Mouse (Mus musculus) lung, postnatal 0 days (tissue): Measurements from ENCODE around the gene Zfpl1. TPM values are rescaled to one million over a fixed set of nuclear protein-coding genes. Genes with fewer than 3 reads are reported as not detected.
A peak's percentile ranks its signal among the peaks of the same experiment; 100 is the strongest.

Experiments
- ATAC-seq: fragments of 200-750 bp; cut with Nextera tagmentation; 2 replicates; pipeline ENCODE4 v1.8.0; 2017; ENCODE audit warnings: moderate library complexity
- DNase-seq: peaks from one replicate; pipeline ENCODE4 v3.0.0-alpha.2; 2016; ENCODE audit warnings: low spot score
- H3K27ac ChIP-seq: fragments of 300-500 bp; sonication (generic); 2 replicates; pipeline ENCODE4 v1.5.1; 2014; ENCODE audit warnings: antibody characterized with exemption, mild to moderate bottlenecking, low read length, mixed read lengths
- H3K27me3 ChIP-seq: fragments of 300-500 bp; sonication (generic); replicated peaks from 2 replicates; pipeline ENCODE4 v1.6.1; 2014; ENCODE audit warnings: low read length, mixed read lengths; ENCODE audit not compliant: insufficient read depth
- H3K36me3 ChIP-seq: fragments of 300-500 bp; sonication (generic); 2 replicates; pipeline ENCODE4 v1.6.1; 2014; ENCODE audit warnings: low read length, mixed read lengths; ENCODE audit not compliant: insufficient read depth
- H3K4me1 ChIP-seq: fragments of 300-500 bp; sonication (generic); 2 replicates; pipeline ENCODE4 v1.6.1; 2014; ENCODE audit warnings: antibody characterized with exemption, low read depth, low read length, mixed read lengths; ENCODE audit not compliant: insufficient read depth
- H3K4me2 ChIP-seq: fragments of 300-500 bp; sonication (generic); replicated peaks from 2 replicates; pipeline ENCODE4 v1.6.1; 2014; ENCODE audit warnings: low read depth, mild to moderate bottlenecking, low read length, moderate library complexity, mixed read lengths
- H3K4me3 ChIP-seq: fragments of 300-500 bp; sonication (generic); 2 replicates; pipeline ENCODE4 v1.5.1; 2014; ENCODE audit warnings: low read depth, low read length
- H3K9ac ChIP-seq: fragments of 300-500 bp; sonication (generic); replicated peaks from 2 replicates; pipeline ENCODE4 v1.6.1; 2014; ENCODE audit warnings: low read depth, mild to moderate bottlenecking
- H3K9me3 ChIP-seq: fragments of 300-500 bp; sonication (generic); 2 replicates; pipeline ENCODE4 v1.6.1; 2016; ENCODE audit warnings: low read length, mixed read lengths
- CTCF ChIP-seq: IDR thresholded peaks from 2 replicates; pipeline ENCODE4 v1.5.1; 2016; ENCODE audit warnings: antibody characterized with exemption, mild to moderate bottlenecking
- EP300 ChIP-seq: IDR thresholded peaks from 2 replicates; pipeline ENCODE4 v1.6.1; 2016; ENCODE audit warnings: antibody characterized with exemption, mild to moderate bottlenecking, control low read depth
- WGBS: fragments of 180-500 bp; shearing (Covaris S2); extraction: QIAGEN DNeasy Blood & Tissue Kit; methylation state at CpG from one replicate; pipeline ENCODE4 v1.1.7; 2014; 5-methylcytosine and 5-hydroxymethylcytosine counted together
- polyA plus RNA-seq: library from polyadenylated mRNA; unstranded; fragments of >200 nt; fragmentation: Nextera tagmentation; extraction: Ambion mirVana; gene quantifications from 2 replicates; pipeline ENCODE4 v1.2.1, GENCODE M21; 2015

Gene Zfpl1
- polyA plus RNA-seq, 1 experiment from 2014 or later = 57.8 TPM

DNA sequence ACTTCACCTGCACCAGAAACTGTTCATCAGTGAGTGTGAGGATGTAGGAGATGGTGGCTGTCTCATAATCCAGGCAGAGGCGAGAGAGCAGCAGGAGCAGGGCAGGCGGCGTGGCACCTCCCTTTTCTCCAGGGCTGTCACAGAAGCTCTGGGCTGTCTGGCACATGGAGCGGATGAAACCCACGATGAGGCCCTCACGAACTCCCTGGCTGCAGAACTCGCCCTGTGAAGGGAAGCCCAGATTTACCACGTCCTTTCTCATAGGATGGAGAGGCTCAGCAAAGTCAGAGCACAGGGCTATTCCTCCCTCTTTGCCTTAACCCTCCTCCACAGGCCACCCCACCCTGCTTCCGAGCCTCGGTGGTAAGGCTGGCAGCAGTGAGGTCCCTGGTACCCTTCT, 14.9 kb downstream of the Zfpl1 start:
- Histone ChIP-seq H3K27me3 (no peaks in the 10 kb centered on the region), H3K4me2 (no peak overlapping the region), H3K4me1 (peaks cover 11% of the 10 kb centered on the region), H3K36me3 (peaks cover 12% of the 10 kb centered on the region; the same call in 1 of the 2 replicates), H3K27ac (no peak overlapping the region), H3K9ac (no peak overlapping the region), H3K9me3 (no peaks in the 10 kb centered on the region), H3K4me3 (no peak overlapping the region)
- DNase-seq = no peak
- ATAC-seq = no peak
- WGBS = 89% methylated on average over 10 of the region's 10 CpGs
- TF ChIP-seq CTCF = no peak
- no peak for TF ChIP-seq EP300

- no peak overlapping the region for H3K27ac ChIP-seq
- 69% methylated on average over 4 of the region's 4 CpGs for WGBS
- no peak for DNase-seq
Observed at GRCm38 (mm10) chr19:6068951-6069350, 15.8 kb downstream of the Zfpl1 start.

GRCm38 (mm10) chr19:6067724-6068415, 16.9 kb downstream of the Zfpl1 start, which contains the start of gene Tm7sf2:
Tm7sf2 (minus strand) TSS chr19:6068373.
- no peaks in the 10 kb centered on the region for H3K9me3 ChIP-seq
- peaks cover 12% of the 10 kb centered on the region; the same call in 1 of the 2 replicates for H3K36me3 ChIP-seq
- peak within 1 kb of the TSS; percentile 29 for H3K27ac ChIP-seq
- H3K4me3 ChIP-seq = peak within 1 kb of the TSS; percentile 37
- H3K4me1 ChIP-seq = peaks cover 11% of the 10 kb centered on the region
- WGBS = 9% methylated on average over 33 of the region's 33 CpGs
- peak; percentile 94 for ATAC-seq
- TF ChIP-seq CTCF = peak; percentile 15; the same call in 1 of the 2 replicates
- TF ChIP-seq EP300 = no peak
- H3K4me2 ChIP-seq = peak within 1 kb of the TSS; percentile 77
- no peaks in the 10 kb centered on the region for H3K27me3 ChIP-seq
- H3K9ac ChIP-seq = peak within 1 kb of the TSS; percentile 27
- peak; percentile 92 for DNase-seq

More at GRCm38 (mm10) chr19:6068951-6069350, 15.8 kb downstream of the Zfpl1 start:
- no peaks in the 10 kb centered on the region for H3K27me3 ChIP-seq
- H3K36me3 ChIP-seq = peaks cover 12% of the 10 kb centered on the region; the same call in 1 of the 2 replicates
- H3K9me3 ChIP-seq = no peaks in the 10 kb centered on the region
- ATAC-seq = no peak
- TF ChIP-seq CTCF (no peak), EP300 (no peak)
- no peak overlapping the region for H3K4me3 ChIP-seq
- no peak overlapping the region for H3K4me2 ChIP-seq
- peaks cover 11% of the 10 kb centered on the region for H3K4me1 ChIP-seq
- H3K9ac ChIP-seq = no peak overlapping the region

DNA sequence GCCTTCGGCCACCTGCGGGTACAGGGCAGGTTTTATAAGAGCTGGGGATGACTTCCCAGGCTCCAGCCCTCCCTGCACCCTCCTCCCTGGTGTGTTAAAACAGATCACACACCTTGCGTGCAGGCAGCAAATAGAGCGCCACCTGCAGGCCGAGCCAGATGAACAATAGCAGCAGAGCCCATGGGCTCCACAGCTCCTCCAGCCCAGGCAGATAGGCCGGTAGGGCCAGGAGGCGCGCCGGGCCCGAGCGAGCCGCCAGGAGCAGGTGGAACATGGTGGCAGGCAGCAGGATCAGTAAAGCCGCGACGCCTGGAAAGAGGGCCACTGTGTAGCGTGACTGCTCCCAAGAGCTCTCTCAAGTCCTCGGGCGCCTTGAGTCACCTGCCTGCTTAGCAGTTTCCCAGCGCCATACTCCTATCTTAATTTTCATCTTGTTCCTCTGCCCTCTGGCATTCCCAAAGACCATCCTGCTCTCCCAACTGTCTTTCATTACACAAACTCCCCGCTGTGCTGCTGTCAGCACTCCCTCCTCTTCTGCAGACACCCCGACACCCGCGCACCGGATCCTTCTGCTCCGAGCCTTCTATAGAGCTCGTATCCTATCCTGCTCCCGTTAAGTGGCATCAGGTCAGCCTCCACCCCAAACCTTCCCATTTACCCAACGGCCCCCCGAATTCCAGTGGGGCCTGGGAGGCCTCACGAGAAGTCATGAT, 17.6 kb downstream of the Zfpl1 start:
- H3K27ac ChIP-seq = peak overlapping the region; percentile 29
- TF ChIP-seq EP300 (no peak), CTCF (peak; percentile 91)
- peak overlapping the region; percentile 27 for H3K9ac ChIP-seq
- H3K4me1 ChIP-seq = peaks cover 13% of the 10 kb centered on the region
- 1% methylated on average over 30 of the region's 30 CpGs for WGBS
- no peaks in the 10 kb centered on the region for H3K27me3 ChIP-seq
- DNase-seq (peak; percentile 86), ATAC-seq (peak; percentile 78)
- peak overlapping the region; percentile 77 for H3K4me2 ChIP-seq
- H3K4me3 ChIP-seq = peak overlapping the region; percentile 37
- peaks cover 12% of the 10 kb centered on the region; the same call in 1 of the 2 replicates for H3K36me3 ChIP-seq
- no peaks in the 10 kb centered on the region for H3K9me3 ChIP-seq

- Histone ChIP-seq H3K36me3 (peaks cover 12% of the 10 kb centered on the region; the same call in 1 of the 2 replicates), H3K27ac (no peak overlapping the region), H3K4me3 (peak overlapping the region; percentile 37), H3K4me1 (peaks cover 19% of the 10 kb centered on the region), H3K9me3 (no peaks in the 10 kb centered on the region), H3K27me3 (no peaks in the 10 kb centered on the region), H3K9ac (peak overlapping the region; percentile 27; the same call in 1 of the 2 replicates), H3K4me2 (peak overlapping the region; percentile 77)
- DNase-seq (no peak), ATAC-seq (no peak)
- 22% methylated on average over 5 of the region's 5 CpGs for WGBS
- no peak for TF ChIP-seq EP300
- TF ChIP-seq CTCF = no peak
Observed at GRCm38 (mm10) chr19:6066571-6066970, 18.2 kb downstream of the Zfpl1 start.

- no peak for ATAC-seq
- DNase-seq = no peak
- 93% methylated on average over 6 of the region's 6 CpGs for WGBS
- peaks cover 19% of the 10 kb centered on the region for H3K4me1 ChIP-seq
- no peak overlapping the region for H3K27ac ChIP-seq
- H3K9me3 ChIP-seq = no peaks in the 10 kb centered on the region
- no peak overlapping the region for H3K4me3 ChIP-seq
- H3K4me2 ChIP-seq = no peak overlapping the region
- H3K36me3 ChIP-seq = no peaks in the 10 kb centered on the region
- no peaks in the 10 kb centered on the region for H3K27me3 ChIP-seq
- H3K9ac ChIP-seq = no peak overlapping the region
- TF ChIP-seq EP300 = no peak
- TF ChIP-seq CTCF = no peak
Observed at GRCm38 (mm10) chr19:6063081-6063480, 21.7 kb downstream of the Zfpl1 start.
